16 mouse cellular contexts compared by ENCODE assay signal in the genomic region with DNA sequence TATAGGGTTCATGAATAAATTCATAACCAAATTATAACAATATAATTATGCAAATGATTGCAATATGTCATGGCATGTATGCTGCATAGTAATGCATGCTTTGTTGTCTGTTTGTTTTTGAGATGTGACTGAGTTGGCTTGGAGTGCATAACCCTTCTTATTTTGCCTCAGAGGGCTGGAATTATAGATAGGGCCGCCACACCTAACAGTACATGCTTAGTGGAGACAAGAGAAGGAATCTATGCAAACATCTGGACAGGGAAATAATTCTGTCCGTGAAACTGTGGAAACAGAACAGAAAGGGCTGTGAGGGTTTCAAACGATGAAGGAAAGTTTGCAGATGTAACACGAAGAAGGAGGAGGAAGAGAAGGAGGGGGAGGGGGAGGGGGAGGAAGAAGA.
"Had no signal": no experiment of that assay in that cellular context is flagged by ENCODE, and none has a peak within 500 bp of the region (broad histone marks: within the 10 kb centered on the region; RNA-seq: fewer than 3 reads in every experiment).

No protein-coding gene starts in this region.

- H3K27me3 ChIP-seq: intestine, embryonic 15.5 days; kidney, embryonic 15.5 days; limb, embryonic 13.5 days; midbrain, embryonic 15.5 days; neural tube, embryonic 12.5 days had no signal

- H3K9me3 ChIP-seq: intestine, embryonic 15.5 days; kidney, embryonic 15.5 days; midbrain, embryonic 15.5 days; neural tube, embryonic 12.5 days had no signal

- H3K27ac ChIP-seq: intestine, embryonic 15.5 days; kidney, embryonic 15.5 days; limb, embryonic 13.5 days; midbrain, embryonic 15.5 days; neural tube, embryonic 12.5 days had no signal

- ATAC-seq: midbrain, embryonic 15.5 days had no signal

- H3K4me1 ChIP-seq: midbrain, embryonic 15.5 days; neural tube, embryonic 12.5 days had no signal

- H3K36me3 ChIP-seq: intestine, embryonic 15.5 days; kidney, embryonic 15.5 days; limb, embryonic 13.5 days; midbrain, embryonic 15.5 days; neural tube, embryonic 12.5 days had no signal

- DNase-seq: kidney, adult 18-20 months; kidney, postnatal 14 days; left cerebral cortex, postnatal 4 days; lung, adult 18-20 months; lung, postnatal 36 days; retina, postnatal 1 day; right cerebral cortex, postnatal 4 days; spleen, adult 18-20 months; thymus, adult 18-20 months; thymus, postnatal 14 days had no signal

- H3K4me2 ChIP-seq: intestine, embryonic 15.5 days; kidney, embryonic 15.5 days; limb, embryonic 13.5 days; midbrain, embryonic 11.5 days; midbrain, embryonic 15.5 days; neural tube, embryonic 12.5 days had no signal

- H3K4me3 ChIP-seq: intestine, embryonic 15.5 days; kidney, embryonic 15.5 days; limb, embryonic 13.5 days; midbrain, embryonic 15.5 days; neural tube, embryonic 12.5 days had no signal

- H3K9ac ChIP-seq: intestine, embryonic 15.5 days; kidney, embryonic 15.5 days; limb, embryonic 13.5 days; midbrain, embryonic 15.5 days; neural tube, embryonic 12.5 days had no signal
